Mouse (Mus musculus) CH12.LX (cell line): Measurements from ENCODE around the gene Syk. TPM values are rescaled to one million over a fixed set of nuclear protein-coding genes. Genes with fewer than 3 reads are reported as not detected.

Experiments
- DNase-seq: peaks from one replicate; pipeline ENCODE4 v3.0.0-alpha.2; 2013; ENCODE audit errors: extremely low read depth
- H3K27ac ChIP-seq: 2 replicates; pipeline ENCODE4 v1.5.1; 2012; ENCODE audit warnings: low read depth, mild to moderate bottlenecking, control low read depth, moderate library complexity; ENCODE audit not compliant: insufficient read depth
- H3K27me3 ChIP-seq: replicated peaks from 2 replicates; pipeline ENCODE3; 2012; ENCODE audit warnings: inconsistent platforms
- H3K36me3 ChIP-seq, 2 experiments: replicated peaks in 1 of 2; 2 replicates each; pipeline versions ENCODE3 to v1.6.1; 2012; ENCODE audit warnings: inconsistent platforms in 1 of 2, low read length in 1 of 2, mild to moderate bottlenecking in 1 of 2, mixed read lengths in 1 of 2, moderate library complexity in 1 of 2; ENCODE audit not compliant: control insufficient read depth in 1 of 2, insufficient read depth in 1 of 2
- H3K4me1 ChIP-seq, 2 experiments: 2 replicates each; pipeline ENCODE4 v1.6.1; 2012; ENCODE audit warnings: inconsistent platforms in 1 of 2, moderate library complexity in 1 of 2; ENCODE audit not compliant: insufficient read depth in 2 of 2, control insufficient read depth in 1 of 2
- H3K4me2 ChIP-seq: 2 replicates; pipeline ENCODE4 v1.6.1; 2012; ENCODE audit warnings: low read depth, mild to moderate bottlenecking, control low read depth; ENCODE audit not compliant: poor library complexity, insufficient read depth, severe bottlenecking
- H3K4me3 ChIP-seq, 3 experiments: fragments of 150-350 bp in 1 of 3; sonication (generic) in 1 of 3; replicated peaks in 1 of 3; 2 replicates each; pipeline versions ENCODE3 to v1.5.1; 2011 to 2012; ENCODE audit warnings: low read depth in 2 of 3, low read length in 2 of 3, mild to moderate bottlenecking in 2 of 3, moderate library complexity in 2 of 3, control low read depth in 1 of 3, improper control_type of control experiment in 1 of 3, inconsistent platforms in 1 of 3, mixed read lengths in 1 of 3; ENCODE audit not compliant: poor library complexity in 1 of 3
- H3K79me2 ChIP-seq: replicated peaks from 2 replicates; pipeline ENCODE4 v1.6.1; 2012; ENCODE audit warnings: mild to moderate bottlenecking, moderate library complexity; ENCODE audit not compliant: control insufficient read depth, poor library complexity, insufficient read depth, severe bottlenecking; ENCODE audit errors: extremely low read depth
- H3K9ac ChIP-seq: 2 replicates; pipeline ENCODE4 v1.6.1; 2012; ENCODE audit warnings: low read depth, mild to moderate bottlenecking, control low read depth, moderate library complexity; ENCODE audit not compliant: insufficient read depth
- H3K9me3 ChIP-seq: replicated peaks from 2 replicates; pipeline ENCODE3; 2012; ENCODE audit warnings: low read length, inconsistent platforms, mixed read lengths
- CHD1 ChIP-seq: IDR thresholded peaks from 2 replicates; pipeline ENCODE4 v1.6.1; 2012; ENCODE audit warnings: low read depth, low read length, improper control_type of control experiment, inconsistent platforms
- CHD2 ChIP-seq: IDR thresholded peaks from 2 replicates; pipeline ENCODE4 v1.6.1; 2011; ENCODE audit warnings: low read length, improper control_type of control experiment
- ETS1 ChIP-seq: conservative IDR thresholded peaks from 2 replicates; pipeline ENCODE4 v1.6.1; 2012; ENCODE audit warnings: low read depth, mild to moderate bottlenecking, inconsistent platforms, low read length, improper control_type of control experiment, moderate library complexity
- JUN ChIP-seq: IDR thresholded peaks from 2 replicates; pipeline ENCODE4 v1.6.1; 2011; ENCODE audit warnings: low read depth, mild to moderate bottlenecking, low read length, improper control_type of control experiment, moderate library complexity; ENCODE audit not compliant: insufficient read depth
- JUND ChIP-seq: conservative IDR thresholded peaks from 2 replicates; pipeline ENCODE4 v1.6.1; 2011; ENCODE audit warnings: low read depth, low read length, improper control_type of control experiment
- MAX ChIP-seq: IDR thresholded peaks from 2 replicates; pipeline ENCODE4 v1.6.1; 2011; ENCODE audit warnings: low read length, improper control_type of control experiment
- MEF2A ChIP-seq: IDR thresholded peaks from 2 replicates; pipeline ENCODE4 v1.6.1; 2014; ENCODE audit warnings: low read depth, mild to moderate bottlenecking, inconsistent platforms, low read length, improper control_type of control experiment, borderline replicate concordance
- MXI1 ChIP-seq: IDR thresholded peaks from 2 replicates; pipeline ENCODE4 v1.6.1; 2011; ENCODE audit warnings: mild to moderate bottlenecking, low read depth, low read length, improper control_type of control experiment
- NELFE ChIP-seq: IDR thresholded peaks from 2 replicates; pipeline ENCODE4 v1.6.1; 2011; ENCODE audit warnings: low read depth, low read length, improper control_type of control experiment
- NRF1 ChIP-seq: IDR thresholded peaks from 2 replicates; pipeline ENCODE4 v1.6.1; 2014; ENCODE audit warnings: low read depth, mild to moderate bottlenecking, inconsistent platforms, low read length, improper control_type of control experiment, moderate library complexity
- RCOR1 ChIP-seq: conservative IDR thresholded peaks from 2 replicates; pipeline ENCODE4 v1.6.1; 2012; ENCODE audit warnings: low read depth, mild to moderate bottlenecking, inconsistent platforms, low read length, improper control_type of control experiment
- SIN3A ChIP-seq: IDR thresholded peaks from 2 replicates; pipeline ENCODE4 v1.6.1; 2012; ENCODE audit warnings: low read length, improper control_type of control experiment, inconsistent platforms
- TBP ChIP-seq: conservative IDR thresholded peaks from 2 replicates; pipeline ENCODE4 v1.6.1; 2011; ENCODE audit warnings: low read depth, low read length, improper control_type of control experiment
- TCF12 ChIP-seq: IDR thresholded peaks from 2 replicates; pipeline ENCODE4 v1.6.1; 2014; ENCODE audit warnings: low read depth, mild to moderate bottlenecking, inconsistent platforms, low read length, improper control_type of control experiment
- USF1 ChIP-seq: IDR thresholded peaks from 2 replicates; pipeline ENCODE4 v1.6.1; 2014; ENCODE audit warnings: low read depth, mild to moderate bottlenecking, inconsistent platforms, low read length, improper control_type of control experiment
- ZC3H11A ChIP-seq: IDR thresholded peaks from 2 replicates; pipeline ENCODE4 v1.6.1; 2012; ENCODE audit warnings: low read depth, mild to moderate bottlenecking, inconsistent platforms, low read length, improper control_type of control experiment
- ZKSCAN1 ChIP-seq: IDR thresholded peaks from 2 replicates; pipeline ENCODE4 v1.6.1; 2012; ENCODE audit warnings: low read depth, inconsistent platforms, low read length, improper control_type of control experiment, borderline replicate concordance
- ZMIZ1 ChIP-seq: IDR thresholded peaks from 2 replicates; pipeline ENCODE4 v1.6.1; 2012; ENCODE audit warnings: low read depth, mild to moderate bottlenecking, inconsistent platforms, low read length, improper control_type of control experiment
- dilution Hi-C: fragments of 300-500 bp; cut with MboI; formaldehyde crosslinking; loops from 2 replicates; pipeline ENCODE4 v1.14.3; 2020; ENCODE audit warnings: low sequenced_read_pairs; ENCODE audit not compliant: extremely low pct_unique_long_range_greater_than_20kb, extremely low pct_ligation_motif_present
- in situ Hi-C: fragments of 300-500 bp; cut with MboI; formaldehyde crosslinking; loops from 3 replicates; pipeline ENCODE4 v1.14.3; 2019; ENCODE audit warnings: low sequenced_read_pairs, low pct_ligation_motif_present, low pct_unique_long_range_greater_than_20kb, mixed read lengths
- polyA plus RNA-seq: library from polyadenylated mRNA; unstranded; fragments of >175 nt; gene quantifications from 2 replicates; pipeline ENCODE4 v1.2.1, GENCODE M21; 2012; ENCODE audit warnings: low read depth; ENCODE audit not compliant: insufficient read length
- total RNA-seq, 2 experiments: library from RNA; depleted of rRNA; stranded (reverse); fragments of 300-350 nt in 1 of 2; fragments of >200 nt in 1 of 2; gene quantifications; 2 replicates each; pipeline ENCODE4 v1.2.3; 2012 to 2014

Syk gene
- total and polyA plus RNA-seq, 3 experiments, result 117 to 185 (median 163) TPM

DNA sequence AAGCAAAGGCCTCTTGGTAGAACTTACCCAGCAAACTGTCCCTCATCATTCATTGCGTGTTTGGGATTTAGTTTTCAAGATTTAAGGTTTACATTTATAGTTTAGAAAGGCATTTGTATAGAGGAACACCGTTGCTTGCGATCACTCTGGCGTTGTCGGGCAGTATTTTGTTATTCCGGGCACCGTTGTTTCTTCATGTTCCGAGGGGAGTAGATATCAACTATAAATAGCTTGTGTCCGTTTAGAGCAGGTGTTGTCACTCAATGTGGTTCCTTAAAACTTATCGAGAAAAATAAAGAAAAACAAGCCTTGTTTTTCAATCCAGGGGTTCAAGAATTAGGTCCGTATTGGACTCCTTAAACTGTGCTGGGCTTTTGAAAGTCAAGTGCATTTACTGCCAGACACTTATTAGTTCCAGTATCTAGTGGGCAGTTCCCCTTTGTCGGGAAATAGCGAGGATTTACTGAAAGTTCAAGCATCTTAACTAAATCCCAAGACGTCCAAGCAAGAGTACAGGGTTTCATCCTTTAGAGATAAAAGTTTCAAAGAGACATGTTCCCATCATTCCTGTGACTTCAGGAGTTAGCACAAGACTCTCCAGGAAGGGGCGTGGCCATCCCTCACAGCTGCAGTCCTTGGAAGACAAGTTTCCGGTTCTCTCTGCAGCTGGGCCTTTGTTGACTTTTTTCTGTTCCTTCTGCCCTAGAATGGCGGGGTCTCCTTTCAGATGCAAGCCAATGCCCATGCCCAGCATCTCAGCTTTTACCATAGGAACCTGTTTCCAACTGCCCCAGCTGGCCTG is 1.9 kb downstream of the Syk start:
- peak overlapping the region; percentile 92 for H3K4me2 ChIP-seq
- peak overlapping the region; percentile 72 for H3K9ac ChIP-seq
- no peak for DNase-seq
- in situ Hi-C loops (no loop called here), dilution Hi-C loops (no loop called here)
- peaks cover 45% of the 10 kb centered on the region for H3K79me2 ChIP-seq
- H3K27ac ChIP-seq, result peak overlapping the region; percentile 47
- TF ChIP-seq TCF12 (peak; percentile 71), MEF2A (peak; percentile 40; the same call in 1 of the 2 replicates), CHD2 (no peak), MAX (0 out of 2 replicates have a peak, but pooled peaks have one; percentile 5), ETS1 (peak; percentile 54; the same call in 1 of the 2 replicates), TBP (peak; percentile 64), MXI1 (no peak), USF1 (no peak), JUND (no peak), SIN3A (peak; percentile 66; the same call in 1 of the 2 replicates), CHD1 (0 out of 2 replicates have a peak, but pooled peaks have one; percentile 6)
- H3K4me3 ChIP-seq, result peak overlapping the region; percentile 16 to 67 (median 65)
- no peaks in the 10 kb centered on the region for H3K36me3 ChIP-seq
- peaks cover 12% of the 10 kb centered on the region for H3K9me3 ChIP-seq
- no peaks in the 10 kb centered on the region for H3K27me3 ChIP-seq
- H3K4me1 ChIP-seq, result peaks cover 7 to 24% of the 10 kb centered on the region in 2 experiments

GRCm38 (mm10) chr13:52587761-52588160 is 4.8 kb downstream of the Syk start:
- no peak for DNase-seq
- in situ Hi-C loops, result no loop called here
- no peak for TF ChIP-seq JUN
- no peak for TF ChIP-seq NELFE
- no peak for TF ChIP-seq NRF1
- no peak for TF ChIP-seq MEF2A
- no peak for TF ChIP-seq ZMIZ1
- no peak for TF ChIP-seq ZC3H11A
- no peak for TF ChIP-seq ZKSCAN1
- TF ChIP-seq RCOR1, result no peak
- Histone ChIP-seq H3K4me1 (peaks cover 15 to 29% of the 10 kb centered on the region in 2 experiments), H3K4me2 (peak overlapping the region; percentile 92), H3K4me3 (peak overlapping the region in 1 of 3 experiments; percentile 13), H3K36me3 (no peaks in the 10 kb centered on the region), H3K79me2 (peaks cover 73% of the 10 kb centered on the region), H3K27me3 (no peaks in the 10 kb centered on the region), H3K9me3 (peaks cover 11% of the 10 kb centered on the region), H3K9ac (peak overlapping the region; percentile 66), H3K27ac (peak overlapping the region; percentile 76)
- dilution Hi-C loops, result no loop called here
